Mouse (Mus musculus): ENCODE data around the gene Cd209b.

The Cd209b gene

GRCm38 (mm10) chr8:3926744-3927143 lies at the start of gene Cd209b:
TSS of gene Cd209b (minus strand) at chr8:3926844.
- no peak for ATAC-seq (ENCODE audit: low TSS enrichment)

- peak; percentile 34; the same call in 1 of the 2 replicates for ATAC-seq (ENCODE audit: low TSS enrichment)
Measured at GRCm38 (mm10) chr8:3956037-3956436, 29.4 kb upstream of the Cd209b start.

GRCm38 (mm10) chr8:3954646-3955045 lies 28.0 kb upstream of the Cd209b start, which contains the start of gene Cd209c:
TSS of gene Cd209c (minus strand) at chr8:3954746.
- ATAC-seq (ENCODE audit: low TSS enrichment), result no peak

GRCm38 (mm10) chr8:3940023-3940422 lies 13.4 kb upstream of the Cd209b start:
- ATAC-seq (ENCODE audit: low TSS enrichment), result no peak

- no peak for ATAC-seq (ENCODE audit: low TSS enrichment)
Measured at GRCm38 (mm10) chr8:3878455-3878854, 48.2 kb downstream of the Cd209b start, which contains the start of gene Cd209d. TSS of gene Cd209d (minus strand) at chr8:3878555.

- no peak for ATAC-seq (ENCODE audit: low TSS enrichment)
Measured at GRCm38 (mm10) chr8:3876121-3876520, 50.5 kb downstream of the Cd209b start.
